Mouse (Mus musculus) layer of hippocampus, adult 2 months (tissue): ENCODE data around the gene Ndufs2. TPM values are rescaled to one million over a fixed set of nuclear protein-coding genes. Genes with fewer than 3 reads are reported as not detected.
"Not testable (repeated sequence)": the region's sequence is repeated elsewhere in the genome, so short reads cannot be mapped to it uniquely, and the experiment has no call there.

Experiments
- DNase-seq, 2 experiments: peaks; one replicate each; pipeline ENCODE4 v3.0.0; 2022; ENCODE audit warnings: low spot score in 2 of 2
- H3K27ac ChIP-seq: fragments of 200-600 bp; 2 replicates; pipeline ENCODE4 v1.8.1; 2022
- H3K4me3 ChIP-seq: fragments of 200-600 bp; 2 replicates; pipeline ENCODE4 v1.8.1; 2022; ENCODE audit warnings: mild to moderate bottlenecking
- CTCF ChIP-seq: fragments of 200-600 bp; conservative IDR thresholded peaks from 2 replicates; pipeline ENCODE4 v1.8.1; 2022; ENCODE audit warnings: antibody characterized with exemption, mild to moderate bottlenecking, moderate library complexity
- total RNA-seq, 2 experiments: library from RNA; stranded (reverse); gene quantifications; 2 replicates each; pipeline ENCODE4 v1.2.3; 2021

The Ndufs2 gene
- total RNA-seq, 2 experiments from 2014 or later: 254 to 273 TPM

- H3K27ac ChIP-seq: no peak overlapping the region
- DNase-seq: no peak
- H3K4me3 ChIP-seq: no peak overlapping the region
- no peak for TF ChIP-seq CTCF
Observed at GRCm38 (mm10) chr1:171245353-171245752, 5.8 kb downstream of the Ndufs2 start.

- not testable (repeated sequence) for H3K27ac ChIP-seq, H3K4me3 ChIP-seq, DNase-seq
- peak; percentile 16; the same call in 1 of the 2 replicates for TF ChIP-seq CTCF
Observed at GRCm38 (mm10) chr1:171241952-171242351, 9.2 kb downstream of the Ndufs2 start.

GRCm38 (mm10) chr1:171240911-171241310 lies 10.3 kb downstream of the Ndufs2 start:
- Histone ChIP-seq H3K27ac (no peak overlapping the region), H3K4me3 (no peak overlapping the region)
- no peak for TF ChIP-seq CTCF
- no peak for DNase-seq

- Histone ChIP-seq H3K4me3 (no peak overlapping the region), H3K27ac (no peak overlapping the region)
- TF ChIP-seq CTCF: no peak
- DNase-seq: no peak
Observed at GRCm38 (mm10) chr1:171239992-171240744, 11.0 kb downstream of the Ndufs2 start.

- TF ChIP-seq CTCF: peak; percentile 87
- DNase-seq: peak in 1 of 2 experiments; percentile 50
- Histone ChIP-seq H3K4me3 (no peak overlapping the region), H3K27ac (no peak overlapping the region)
Observed at GRCm38 (mm10) chr1:171238463-171238862, 12.7 kb downstream of the Ndufs2 start.

GRCm38 (mm10) chr1:171237438-171237837 lies 13.8 kb downstream of the Ndufs2 start:
- DNase-seq: no peak
- Histone ChIP-seq H3K27ac (no peak overlapping the region), H3K4me3 (no peak overlapping the region)
- no peak for TF ChIP-seq CTCF

- TF ChIP-seq CTCF: no peak
- no peak for DNase-seq
- no peak overlapping the region for H3K4me3 ChIP-seq
- no peak overlapping the region for H3K27ac ChIP-seq
Observed at GRCm38 (mm10) chr1:171235791-171236190, 15.4 kb downstream of the Ndufs2 start.

- TF ChIP-seq CTCF: no peak
- no peak overlapping the region for H3K4me3 ChIP-seq
- H3K27ac ChIP-seq: no peak overlapping the region
- no peak for DNase-seq
Observed at GRCm38 (mm10) chr1:171234538-171234937, 16.6 kb downstream of the Ndufs2 start.

- H3K4me3 ChIP-seq: peak within 1 kb of the TSS; percentile 9; the same call in 1 of the 2 replicates
- H3K27ac ChIP-seq: no peak within 1 kb of the TSS
- DNase-seq: no peak
- no peak for TF ChIP-seq CTCF
Observed at GRCm38 (mm10) chr1:171234126-171234525, 17.1 kb downstream of the Ndufs2 start, which contains the start of gene Fcer1g. Gene Fcer1g, minus strand, starts transcription at chr1:171234365.

- H3K4me3 ChIP-seq: peak overlapping the region; percentile 9; the same call in 1 of the 2 replicates
- no peak for TF ChIP-seq CTCF
- H3K27ac ChIP-seq: no peak overlapping the region
- DNase-seq: no peak
Observed at GRCm38 (mm10) chr1:171232800-171233730, 18.1 kb downstream of the Ndufs2 start.

GRCm38 (mm10) chr1:171232348-171232747 lies 18.8 kb downstream of the Ndufs2 start:
- Histone ChIP-seq H3K27ac (no peak overlapping the region), H3K4me3 (no peak overlapping the region)
- no peak for TF ChIP-seq CTCF
- no peak for DNase-seq

GRCm38 (mm10) chr1:171231844-171232243 lies 19.3 kb downstream of the Ndufs2 start:
- DNase-seq: no peak
- no peak for TF ChIP-seq CTCF
- Histone ChIP-seq H3K27ac (no peak overlapping the region), H3K4me3 (no peak overlapping the region)

GRCm38 (mm10) chr1:171230215-171230614 lies 21.0 kb downstream of the Ndufs2 start:
- DNase-seq: no peak
- no peak overlapping the region for H3K4me3 ChIP-seq
- no peak for TF ChIP-seq CTCF

More at GRCm38 (mm10) chr1:171230215-171230614, 21.0 kb downstream of the Ndufs2 start:
- no peak overlapping the region for H3K27ac ChIP-seq
